Mouse (Mus musculus) embryo, embryonic 10 days (tissue): ENCODE data around the gene Tmem131l.

Experiments
- DNase-seq: peaks from one replicate; pipeline ENCODE4 v3.0.0-alpha.2; 2015; ENCODE audit warnings: low spot score

Tmem131l gene

DNA sequence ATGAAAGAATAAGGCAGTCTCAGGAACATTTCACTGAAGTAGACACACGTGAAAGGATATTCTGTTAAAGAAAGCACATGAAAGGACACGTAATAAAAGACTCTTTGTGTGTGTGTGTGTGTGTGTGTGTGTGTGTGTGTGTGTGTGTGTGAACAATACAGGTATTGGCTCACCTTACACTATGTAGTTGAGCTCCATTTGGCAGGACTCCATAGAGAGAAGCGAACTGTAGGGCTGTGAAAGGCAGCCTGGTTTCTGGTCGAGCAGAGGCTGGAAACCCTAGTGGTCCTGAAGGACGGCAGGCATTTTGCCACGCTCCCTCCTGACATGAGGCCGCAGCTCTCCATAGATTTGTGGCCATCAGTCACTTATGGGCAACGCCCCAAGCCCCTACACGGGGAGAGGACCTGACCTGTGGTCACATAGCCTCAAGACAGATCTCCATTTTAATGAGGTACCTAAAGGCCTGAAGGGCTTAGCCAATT lies 175.9 kb downstream of the Tmem131l start:
- no peak for DNase-seq

DNA sequence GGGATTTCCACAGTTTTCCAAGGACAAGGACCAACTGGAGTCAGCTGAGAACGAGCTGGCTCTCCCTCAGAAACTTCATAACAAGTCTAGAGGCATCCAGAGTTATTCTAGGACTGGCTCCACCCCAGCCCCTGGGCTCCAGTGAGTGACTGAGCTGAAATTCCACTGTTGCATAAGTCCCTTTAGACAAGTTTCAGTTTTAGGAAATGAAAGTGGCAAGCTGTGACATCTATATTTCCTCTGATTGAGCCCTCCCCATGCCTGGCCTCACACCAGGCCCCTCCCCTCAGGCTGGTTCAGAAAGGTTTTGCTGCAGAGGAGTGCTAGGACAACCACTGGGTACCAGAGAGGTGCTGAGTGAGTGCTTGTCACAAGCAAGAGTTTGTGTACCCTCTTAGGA lies 177.0 kb downstream of the Tmem131l start:
- DNase-seq: no peak

DNA sequence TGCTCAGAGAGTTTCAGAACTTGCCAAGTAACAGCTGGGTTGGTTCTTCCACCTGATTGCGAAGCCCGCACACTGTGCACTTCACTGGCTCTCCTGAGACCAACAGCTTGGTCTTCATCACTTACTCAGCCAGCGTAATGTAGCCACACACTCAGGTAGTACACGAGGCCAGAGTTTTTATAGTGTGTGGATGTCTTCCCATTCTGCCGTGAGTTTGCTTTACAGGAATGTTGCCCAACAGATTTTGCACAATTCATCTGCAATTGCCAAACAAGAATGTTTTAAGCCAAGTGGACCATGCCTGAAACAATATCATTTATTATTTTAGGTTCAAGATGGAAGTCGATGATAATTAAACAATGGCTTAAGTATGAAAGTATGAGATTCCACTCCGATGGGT lies 180.4 kb downstream of the Tmem131l start:
- no peak for DNase-seq

DNA sequence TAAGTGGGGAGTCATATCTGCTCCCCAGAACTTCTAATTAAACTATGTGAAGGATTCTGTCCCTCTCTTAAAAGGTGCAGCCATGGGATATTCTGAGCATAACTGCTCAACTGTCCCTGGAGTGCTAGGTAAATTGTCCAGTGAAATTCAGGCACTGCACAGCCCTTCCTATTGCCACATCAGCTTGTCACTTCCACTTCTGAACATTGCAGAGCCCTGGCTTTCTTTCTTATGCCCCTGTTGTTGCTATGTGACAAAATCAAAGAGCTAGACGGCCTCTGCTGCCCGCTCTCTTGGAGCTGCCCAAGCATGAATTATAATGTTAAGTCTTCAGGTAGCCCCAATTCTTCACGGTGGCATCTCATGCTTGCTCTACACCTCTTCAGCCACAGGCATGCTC lies 180.9 kb downstream of the Tmem131l start:
- DNase-seq: no peak

DNA sequence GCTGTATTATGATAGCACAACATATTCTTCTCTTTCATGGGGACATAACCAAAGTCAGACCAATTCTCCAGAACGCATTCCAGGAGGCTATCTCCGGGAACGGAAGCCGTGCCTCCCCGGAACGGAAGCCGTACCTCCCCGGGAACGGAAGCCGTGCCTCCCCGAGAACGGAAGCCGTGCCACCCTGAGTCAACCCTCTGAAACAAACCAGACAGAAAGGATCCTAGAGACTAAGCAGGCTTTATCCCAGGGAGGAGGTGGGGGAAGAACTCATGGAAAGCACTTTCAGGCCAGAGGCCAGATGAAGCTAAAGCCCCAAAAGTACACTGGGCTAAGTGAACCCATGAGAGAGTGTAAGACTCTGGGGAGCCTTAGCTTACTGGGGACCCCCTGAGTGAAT lies 182.4 kb downstream of the Tmem131l start:
- DNase-seq: no peak

DNA sequence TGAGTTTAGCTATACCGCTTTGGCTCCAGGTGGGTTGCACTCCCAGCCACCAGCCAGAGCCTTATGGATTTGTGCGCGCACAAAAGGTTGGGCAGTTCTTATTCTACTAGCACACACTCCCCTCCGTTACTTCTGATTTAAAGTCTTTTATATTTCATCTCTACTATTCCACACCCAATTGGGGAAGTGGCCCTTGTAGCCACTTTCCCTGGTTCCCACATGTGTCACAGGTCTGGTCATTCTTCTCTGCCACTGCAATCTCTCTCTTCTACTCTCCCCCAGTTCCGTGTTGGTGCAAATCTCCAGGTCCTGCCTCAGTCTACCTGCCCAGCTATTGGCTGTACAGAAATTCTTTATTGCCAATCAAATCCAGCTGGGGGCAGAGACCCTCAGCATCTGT lies 184.3 kb downstream of the Tmem131l start:
- DNase-seq: no peak

DNA sequence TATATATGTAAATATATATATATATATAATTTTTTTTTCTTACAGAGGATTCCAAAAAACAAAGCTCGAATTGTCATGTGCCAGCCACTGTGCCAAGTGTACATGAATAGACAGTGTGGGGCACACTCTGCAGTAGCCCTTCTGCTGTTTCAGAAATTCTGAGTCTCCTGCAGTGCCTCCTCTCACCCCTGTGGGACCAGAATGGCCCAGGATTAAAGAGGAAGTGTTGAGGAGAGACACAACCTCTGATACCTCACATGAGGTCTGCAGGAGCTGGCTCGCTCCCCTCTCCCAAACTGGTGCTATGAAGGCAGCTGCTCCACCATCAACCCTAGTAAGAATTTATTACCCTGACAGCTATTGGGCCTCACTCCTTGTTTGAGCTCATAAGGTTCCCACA lies 190.6 kb downstream of the Tmem131l start:
- DNase-seq: no peak
